Mouse (Mus musculus) heart, embryonic 15.5 days (tissue): ENCODE measurements around the gene Ttc22. TPM values are rescaled to one million over a fixed set of nuclear protein-coding genes. Genes with fewer than 3 reads are reported as not detected.

ENCODE experiments used
- ATAC-seq: fragments of 200-750 bp; cut with Nextera tagmentation; replicated peaks from 2 replicates; pipeline ENCODE4 v1.8.0; 2017; ENCODE audit warnings: low read depth, moderate TSS enrichment; ENCODE audit not compliant: insufficient number of reproducible peaks, insufficient read depth, low FRiP score
- H3K27ac ChIP-seq: fragments of 300-500 bp; sonication (generic); 2 replicates; pipeline ENCODE4 v1.5.1; 2015; ENCODE audit warnings: mild to moderate bottlenecking, inconsistent platforms
- H3K27me3 ChIP-seq: fragments of 300-500 bp; sonication (generic); 2 replicates; pipeline ENCODE4 v1.6.1; 2015; ENCODE audit warnings: inconsistent platforms
- H3K36me3 ChIP-seq: fragments of 300-500 bp; sonication (generic); 2 replicates; pipeline ENCODE4 v1.6.1; 2015; ENCODE audit warnings: mild to moderate bottlenecking, inconsistent platforms
- H3K4me1 ChIP-seq: fragments of 300-500 bp; sonication (generic); replicated peaks from 2 replicates; pipeline ENCODE4 v1.6.1; 2015; ENCODE audit warnings: inconsistent platforms
- H3K4me2 ChIP-seq: fragments of 300-500 bp; sonication (generic); 2 replicates; pipeline ENCODE4 v1.6.1; 2015; ENCODE audit warnings: inconsistent platforms, mild to moderate bottlenecking, moderate library complexity
- H3K4me3 ChIP-seq: fragments of 300-500 bp; sonication (generic); 2 replicates; pipeline ENCODE4 v1.5.1; 2015; ENCODE audit warnings: mild to moderate bottlenecking, inconsistent platforms
- H3K9ac ChIP-seq: fragments of 300-500 bp; sonication (generic); 2 replicates; pipeline ENCODE4 v1.6.1; 2015; ENCODE audit warnings: mild to moderate bottlenecking, inconsistent platforms
- H3K9me3 ChIP-seq: fragments of 300-500 bp; sonication (generic); replicated peaks from 2 replicates; pipeline ENCODE4 v1.6.1; 2016; ENCODE audit warnings: inconsistent platforms
- WGBS: fragments of 180-500 bp; shearing (Covaris S2); methylation state at CpG from one replicate; pipeline ENCODE4 v1.1.7; 2015; ENCODE audit warnings: mixed read lengths; 5-methylcytosine and 5-hydroxymethylcytosine counted together
- polyA plus RNA-seq: library from polyadenylated mRNA; unstranded; fragments of >200 nt; fragmentation: Nextera tagmentation; extraction: Ambion mirVana; gene quantifications from 2 replicates; pipeline ENCODE4 v1.2.1, GENCODE M21; 2015

Ttc22 gene
- polyA plus RNA-seq, 1 experiment from 2014 or later: 0.47 TPM

DNA sequence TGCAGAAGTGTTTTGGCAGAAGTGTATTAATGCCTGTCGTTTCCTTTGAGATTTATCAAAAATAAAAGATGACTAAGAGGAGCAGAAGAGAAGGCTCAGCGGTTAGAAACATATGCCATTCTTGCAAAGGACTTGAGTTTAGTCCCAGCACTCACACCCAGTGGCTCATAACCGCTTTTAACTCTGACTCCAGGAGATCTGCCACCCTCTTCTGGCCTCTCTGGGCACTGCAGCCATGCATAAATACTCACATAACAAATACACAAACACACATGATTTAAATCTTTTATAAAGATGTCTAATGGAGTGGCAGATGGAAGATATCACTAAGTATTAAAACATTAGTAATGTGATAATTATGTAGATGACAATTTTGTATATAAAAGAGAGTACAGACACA, 26.0 kb upstream of the Ttc22 start:
- WGBS: 60% methylated on average over 3 of the region's 3 CpGs
- H3K9me3 ChIP-seq: no peaks in the 10 kb centered on the region

GRCm38 (mm10) chr4:106597055-106597454, 25.2 kb upstream of the Ttc22 start:
- Histone ChIP-seq H3K27me3 (no peaks in the 10 kb centered on the region), H3K36me3 (no peaks in the 10 kb centered on the region), H3K4me2 (no peak overlapping the region), H3K9me3 (no peaks in the 10 kb centered on the region), H3K4me1 (no peaks in the 10 kb centered on the region; the same call in none of the 2 replicates), H3K9ac (no peak overlapping the region), H3K27ac (no peak overlapping the region), H3K4me3 (no peak overlapping the region)
- no peak for ATAC-seq
- WGBS: 75% methylated on average over 9 of the region's 9 CpGs

More for the DNA sequence above, 26.0 kb upstream of the Ttc22 start:
- no peak overlapping the region for H3K27ac ChIP-seq
- H3K27me3 ChIP-seq: no peaks in the 10 kb centered on the region
- ATAC-seq: no peak
- no peaks in the 10 kb centered on the region for H3K36me3 ChIP-seq
- H3K4me1 ChIP-seq: no peaks in the 10 kb centered on the region; the same call in none of the 2 replicates
- H3K4me2 ChIP-seq: no peak overlapping the region
- H3K4me3 ChIP-seq: no peak overlapping the region
- H3K9ac ChIP-seq: no peak overlapping the region

- H3K4me2 ChIP-seq: no peak overlapping the region
Measured at GRCm38 (mm10) chr4:106597741-106598140, 24.5 kb upstream of the Ttc22 start.

DNA sequence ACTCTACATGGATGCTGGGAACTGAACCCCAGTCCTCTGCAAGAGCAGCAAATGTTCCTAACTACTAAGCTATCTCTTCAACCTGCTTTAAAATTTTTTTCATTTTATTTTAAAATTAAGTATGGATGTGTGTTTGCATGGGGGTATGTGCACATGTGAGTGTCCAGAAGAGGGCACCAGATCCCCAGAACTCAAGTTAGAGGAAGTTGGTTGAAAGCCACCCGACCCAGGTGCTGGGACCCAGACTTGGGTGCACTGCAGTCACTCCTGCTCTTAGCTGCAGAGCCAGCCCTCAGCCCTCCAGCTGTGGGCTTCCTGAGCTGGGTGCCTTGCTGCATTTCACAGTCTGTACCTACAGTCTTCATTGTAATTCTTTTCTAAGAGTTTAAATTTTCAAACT, 22.8 kb upstream of the Ttc22 start:
- H3K27me3 ChIP-seq: no peaks in the 10 kb centered on the region
- no peak overlapping the region for H3K9ac ChIP-seq
- H3K36me3 ChIP-seq: no peaks in the 10 kb centered on the region
- H3K4me3 ChIP-seq: no peak overlapping the region
- no peaks in the 10 kb centered on the region for H3K9me3 ChIP-seq
- ATAC-seq: no peak
- H3K4me1 ChIP-seq: no peaks in the 10 kb centered on the region; the same call in none of the 2 replicates
- H3K27ac ChIP-seq: no peak overlapping the region
- H3K4me2 ChIP-seq: no peak overlapping the region
- WGBS: 45% methylated on average over 1 of the region's 1 CpGs

More at GRCm38 (mm10) chr4:106597741-106598140, 24.5 kb upstream of the Ttc22 start:
- H3K4me1 ChIP-seq: no peaks in the 10 kb centered on the region; the same call in none of the 2 replicates
- H3K9me3 ChIP-seq: no peaks in the 10 kb centered on the region
- no peak overlapping the region for H3K9ac ChIP-seq
- ATAC-seq: no peak
- H3K4me3 ChIP-seq: no peak overlapping the region
- H3K36me3 ChIP-seq: no peaks in the 10 kb centered on the region
- 87% methylated on average over 4 of the region's 4 CpGs for WGBS
- H3K27ac ChIP-seq: no peak overlapping the region
- H3K27me3 ChIP-seq: no peaks in the 10 kb centered on the region

DNA sequence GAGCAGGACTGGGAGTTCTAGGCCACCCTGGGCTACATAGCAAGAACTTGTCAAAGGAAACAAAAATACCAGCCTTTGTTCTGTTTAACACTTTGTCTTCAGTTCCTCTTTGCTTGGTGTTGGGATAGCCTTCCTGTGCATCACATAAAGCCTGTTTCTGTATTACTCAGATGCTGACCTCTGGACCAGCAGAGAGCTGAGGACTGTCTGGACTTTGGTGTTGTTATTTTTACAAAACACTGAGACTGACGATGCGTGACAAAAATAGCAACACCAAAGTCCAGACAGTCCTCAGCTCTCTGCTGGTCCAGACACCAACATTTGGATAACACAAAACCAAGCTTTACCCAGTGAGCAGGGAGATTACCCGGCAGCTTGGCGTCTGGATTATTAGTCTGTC, 21.5 kb upstream of the Ttc22 start:
- H3K4me2 ChIP-seq: no peak overlapping the region
- no peaks in the 10 kb centered on the region for H3K9me3 ChIP-seq
- no peaks in the 10 kb centered on the region; the same call in none of the 2 replicates for H3K4me1 ChIP-seq
- ATAC-seq: no peak
- H3K4me3 ChIP-seq: no peak overlapping the region
- peak overlapping the region; percentile 42; the same call in 1 of the 2 replicates for H3K27ac ChIP-seq
- H3K9ac ChIP-seq: no peak overlapping the region
- no peaks in the 10 kb centered on the region for H3K36me3 ChIP-seq
- 40% methylated on average over 4 of the region's 4 CpGs for WGBS
- H3K27me3 ChIP-seq: no peaks in the 10 kb centered on the region

DNA sequence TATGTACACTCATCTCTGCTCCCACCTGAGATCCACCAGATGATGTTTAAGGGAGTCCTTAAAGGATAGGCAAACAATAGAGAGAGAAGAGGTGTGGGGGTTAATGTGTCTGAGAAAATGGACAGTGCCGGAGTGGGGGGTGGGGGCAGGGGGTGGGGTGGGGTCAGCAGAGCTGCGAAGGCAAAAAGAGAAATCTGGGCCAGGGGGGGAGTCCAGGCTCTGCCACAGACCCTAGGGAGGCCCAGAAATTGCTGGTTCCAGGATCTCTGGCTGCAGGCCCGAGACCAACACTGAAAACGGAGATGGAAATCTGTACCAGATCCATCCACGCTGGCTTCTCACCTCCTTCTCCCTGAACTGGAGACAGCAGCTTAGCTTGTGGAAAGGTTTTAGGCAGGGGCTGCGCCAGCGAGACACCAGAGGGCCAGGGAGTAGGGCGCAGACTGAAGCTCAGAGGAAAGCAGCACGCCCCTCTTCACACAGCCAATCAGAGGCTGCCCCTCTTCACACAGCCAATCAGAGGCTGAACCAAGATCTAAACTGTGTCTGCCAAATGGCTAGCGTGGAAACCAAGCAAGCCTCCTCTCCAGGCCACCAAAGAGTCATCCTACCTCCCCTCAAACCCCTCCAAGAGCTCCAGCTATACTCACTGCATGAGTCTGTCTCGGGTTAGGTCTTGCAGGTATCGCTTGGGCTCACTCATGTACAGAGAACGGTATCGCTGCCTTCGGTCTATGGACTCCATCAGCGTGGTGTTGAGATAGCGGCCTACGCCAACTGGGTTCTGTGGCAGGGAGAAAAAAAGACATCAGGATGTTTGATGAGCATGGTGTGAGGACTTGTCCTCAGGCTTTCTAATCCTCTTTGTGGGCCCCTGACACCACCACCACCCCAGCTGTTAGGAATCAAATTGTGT, 15.3 kb upstream of the Ttc22 start:
- Histone ChIP-seq H3K9ac (no peak overlapping the region), H3K36me3 (no peaks in the 10 kb centered on the region), H3K4me3 (peak overlapping the region; percentile 20), H3K4me1 (0 out of 2 replicates have a peak, but pooled peaks cover 6% of the 10 kb centered on the region), H3K9me3 (no peaks in the 10 kb centered on the region), H3K4me2 (peak overlapping the region; percentile 51), H3K27ac (no peak overlapping the region), H3K27me3 (no peaks in the 10 kb centered on the region)
- peak; percentile 53; the same call in 1 of the 2 replicates for ATAC-seq
- 40% methylated on average over 18 of the region's 18 CpGs for WGBS

DNA sequence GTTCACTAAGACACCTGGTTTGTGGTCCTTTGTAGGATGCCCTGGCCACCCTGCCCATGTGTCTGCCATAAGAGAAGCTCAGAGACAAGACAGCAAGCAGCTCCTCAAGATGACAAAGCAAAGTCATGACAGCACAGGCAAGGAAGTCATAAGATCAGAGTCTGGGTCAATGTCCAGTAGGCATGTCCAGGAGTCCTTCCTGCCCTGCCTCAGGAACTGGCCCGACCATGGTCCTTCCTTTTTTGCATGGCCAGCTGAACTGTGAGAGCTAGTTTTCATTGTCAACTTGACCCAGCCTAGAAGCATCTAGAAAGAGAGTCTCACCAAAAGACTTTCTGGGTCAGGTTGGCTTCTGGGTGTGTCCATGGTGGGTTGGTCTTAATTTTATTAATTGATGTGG, 14.3 kb upstream of the Ttc22 start:
- Histone ChIP-seq H3K9me3 (no peaks in the 10 kb centered on the region), H3K9ac (no peak overlapping the region), H3K27ac (no peak overlapping the region), H3K36me3 (no peaks in the 10 kb centered on the region), H3K4me1 (0 out of 2 replicates have a peak, but pooled peaks cover 6% of the 10 kb centered on the region), H3K4me3 (no peak overlapping the region), H3K27me3 (no peaks in the 10 kb centered on the region), H3K4me2 (no peak overlapping the region)
- 93% methylated on average over 1 of the region's 1 CpGs for WGBS
- no peak for ATAC-seq

GRCm38 (mm10) chr4:106613105-106613504, 9.1 kb upstream of the Ttc22 start:
- peaks cover 6% of the 10 kb centered on the region for H3K4me1 ChIP-seq
- H3K9ac ChIP-seq: no peak overlapping the region
- peaks cover 26% of the 10 kb centered on the region for H3K27me3 ChIP-seq
- H3K36me3 ChIP-seq: no peaks in the 10 kb centered on the region
- 67% methylated on average over 8 of the region's 8 CpGs for WGBS
- no peak overlapping the region for H3K4me3 ChIP-seq
- H3K27ac ChIP-seq: no peak overlapping the region
- no peaks in the 10 kb centered on the region for H3K9me3 ChIP-seq
- H3K4me2 ChIP-seq: no peak overlapping the region
- no peak for ATAC-seq

DNA sequence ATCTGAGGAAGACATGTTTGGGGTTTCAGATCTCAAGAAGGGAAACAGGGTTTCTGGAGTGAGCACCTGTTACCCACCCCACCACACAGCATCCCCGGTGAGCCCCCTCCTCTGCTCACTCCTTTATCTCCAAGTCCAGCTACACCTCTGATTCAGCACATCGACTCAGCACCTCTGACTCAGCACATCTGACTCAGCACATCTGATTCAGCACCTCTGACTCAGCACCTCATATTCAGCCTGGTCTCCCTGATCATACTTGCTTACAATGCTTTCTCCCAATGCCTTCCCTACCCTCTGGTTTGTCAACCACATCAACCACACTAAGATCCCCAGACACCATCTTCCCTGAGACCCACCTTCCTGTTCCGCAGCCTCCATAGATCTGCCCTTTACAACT, 8.7 kb upstream of the Ttc22 start:
- H3K9ac ChIP-seq: no peak overlapping the region
- H3K36me3 ChIP-seq: no peaks in the 10 kb centered on the region
- no peak overlapping the region for H3K4me3 ChIP-seq
- ATAC-seq: no peak
- WGBS: 56% methylated on average over 3 of the region's 3 CpGs
- no peak overlapping the region for H3K4me2 ChIP-seq
- peaks cover 6% of the 10 kb centered on the region for H3K4me1 ChIP-seq
- no peak overlapping the region for H3K27ac ChIP-seq
- H3K27me3 ChIP-seq: peaks cover 28% of the 10 kb centered on the region
- no peaks in the 10 kb centered on the region for H3K9me3 ChIP-seq

GRCm38 (mm10) chr4:106614180-106614797, 7.9 kb upstream of the Ttc22 start:
- H3K4me2 ChIP-seq: no peak overlapping the region
- no peak overlapping the region for H3K4me3 ChIP-seq
- H3K9me3 ChIP-seq: no peaks in the 10 kb centered on the region
- no peaks in the 10 kb centered on the region for H3K36me3 ChIP-seq
- ATAC-seq: no peak; the same call in 1 of the 2 replicates
- H3K9ac ChIP-seq: no peak overlapping the region
- WGBS: 41% methylated on average over 7 of the region's 7 CpGs
- H3K27ac ChIP-seq: no peak overlapping the region
- peaks cover 6% of the 10 kb centered on the region for H3K4me1 ChIP-seq
- H3K27me3 ChIP-seq: peaks cover 34% of the 10 kb centered on the region

DNA sequence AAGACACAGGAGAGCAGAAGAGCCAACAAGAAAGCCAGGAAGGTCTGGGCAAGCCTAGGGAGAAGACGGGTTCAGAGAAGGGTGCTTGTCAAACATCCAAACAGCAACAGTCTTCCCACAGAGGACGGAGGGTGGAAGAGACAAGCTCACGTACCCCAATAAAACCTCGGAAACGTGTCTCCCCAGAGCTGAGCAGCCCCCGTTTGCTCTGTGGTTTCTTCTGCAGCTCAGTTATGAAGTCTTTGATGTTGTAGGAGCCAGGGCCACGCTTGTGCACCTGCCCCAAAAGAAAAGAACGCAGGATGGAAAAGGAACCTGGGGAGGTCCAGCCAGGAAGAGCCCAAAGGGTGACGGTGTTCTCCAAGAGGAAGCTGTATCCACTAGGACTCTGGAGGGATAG, 7.4 kb upstream of the Ttc22 start:
- Histone ChIP-seq H3K27me3 (peaks cover 34% of the 10 kb centered on the region), H3K9me3 (no peaks in the 10 kb centered on the region), H3K9ac (no peak overlapping the region), H3K4me2 (no peak overlapping the region), H3K36me3 (no peaks in the 10 kb centered on the region), H3K27ac (no peak overlapping the region), H3K4me3 (no peak overlapping the region), H3K4me1 (peaks cover 6% of the 10 kb centered on the region)
- 70% methylated on average over 9 of the region's 9 CpGs for WGBS
- ATAC-seq: no peak
